Mouse (Mus musculus) liver, postnatal 0 days (tissue): Measurements from ENCODE around the gene Padi4.

Experiments
- CTCF ChIP-seq: sonication (generic); IDR thresholded peaks from 2 replicates; pipeline ENCODE4 v1.5.1; 2016; ENCODE audit warnings: antibody characterized with exemption, low read depth
- EP300 ChIP-seq: IDR thresholded peaks from 2 replicates; pipeline ENCODE4 v1.6.1; 2016; ENCODE audit warnings: antibody characterized with exemption, low read depth, mild to moderate bottlenecking

DNA sequence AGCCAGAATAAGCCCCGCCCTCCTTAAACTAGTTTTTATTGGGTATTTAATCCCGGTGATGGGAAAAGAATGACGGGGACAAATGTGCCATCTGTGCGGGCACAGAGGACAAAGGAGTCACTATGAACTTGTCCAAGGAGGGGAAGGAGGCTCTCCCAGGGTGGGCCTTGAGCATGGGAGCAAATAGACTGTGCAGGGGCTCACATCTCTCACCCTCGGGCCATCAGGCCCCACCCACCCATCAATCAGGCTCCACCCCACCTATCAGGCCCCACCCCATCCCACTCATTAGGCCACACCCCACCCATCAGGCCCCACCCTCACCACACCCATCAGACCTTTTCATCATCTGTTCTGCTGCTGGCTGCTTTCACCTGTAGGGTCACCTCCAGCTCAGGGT, 5.1 kb downstream of the Padi4 start:
- TF ChIP-seq CTCF (no peak), EP300 (no peak)
